Mouse (Mus musculus) bone marrow, adult 2 months (tissue): ENCODE measurements around the gene Wdpcp.

Experiments
- CTCF ChIP-seq: fragments of 200-500 bp; IDR thresholded peaks from 2 replicates; pipeline ENCODE4 v1.5.1; 2011; ENCODE audit warnings: low read length, control low read depth; ENCODE audit not compliant: control insufficient read depth, insufficient read depth
- POLR2A ChIP-seq: fragments of 200-500 bp; IDR thresholded peaks from 2 replicates; pipeline ENCODE4 v1.6.1; 2011; ENCODE audit warnings: low read depth, mild to moderate bottlenecking, control low read depth, low read length, borderline replicate concordance; ENCODE audit not compliant: control insufficient read depth

GRCm38 (mm10) chr11:21602497-21602896 lies 30.5 kb downstream of the Wdpcp start:
- no peak for TF ChIP-seq POLR2A
- no peak for TF ChIP-seq CTCF
